Mouse (Mus musculus): Measurements from ENCODE around the gene Olfr1349. TPM values are rescaled to one million over a fixed set of nuclear protein-coding genes. Genes with fewer than 3 reads are reported as not detected.
"Not testable (repeated sequence)": the region's sequence is repeated elsewhere in the genome, so short reads cannot be mapped to it uniquely, and the experiment has no call there.

The Olfr1349 gene
- polyA plus RNA-seq (2015; fragmentation: Nextera tagmentation; extraction: Ambion mirVana), result not detected in 2 replicates

GRCm38 (mm10) chr7:6522850-6523249, at the start of gene Olfr1349:
TSS of gene Olfr1349 (minus strand) at chr7:6522950.
- WGBS (ENCODE audit: insufficient replicate concordance), result 63% methylated on average over 5 of the region's 5 CpGs
- Histone ChIP-seq H3K9ac (no peak within 1 kb of the TSS), H3K27me3 (no peaks in the 10 kb centered on the region), H3K4me3 (replicated peaks) (no peak within 1 kb of the TSS), H3K4me1 (replicated peaks) (no peaks in the 10 kb centered on the region), H3K9me3 (replicated peaks) (peaks cover 4% of the 10 kb centered on the region; the same call in 1 of the 2 replicates), H3K27ac (no peak within 1 kb of the TSS), H3K4me2 (no peak within 1 kb of the TSS), H3K36me3 (no peaks in the 10 kb centered on the region)
- ATAC-seq (ENCODE audit: low read depth), result no peak
- no peak for DNase-seq

GRCm38 (mm10) chr7:6564541-6564940, 41.8 kb upstream of the Olfr1349 start, which contains the start of gene Olfr1350:
TSS of gene Olfr1350 (plus strand) at chr7:6564841.
- no peaks in the 10 kb centered on the region; the same call in 1 of the 2 replicates for H3K9me3 ChIP-seq (replicated peaks)
- no peak within 1 kb of the TSS for H3K27ac ChIP-seq
- H3K4me2 ChIP-seq, result no peak within 1 kb of the TSS
- H3K4me1 ChIP-seq (replicated peaks), result no peaks in the 10 kb centered on the region
- ATAC-seq (ENCODE audit: low read depth), result no peak
- H3K9ac ChIP-seq, result no peak within 1 kb of the TSS
- no peaks in the 10 kb centered on the region for H3K36me3 ChIP-seq
- no peak within 1 kb of the TSS for H3K4me3 ChIP-seq (replicated peaks)
- no peak for DNase-seq
- H3K27me3 ChIP-seq, result no peaks in the 10 kb centered on the region

- no peaks in the 10 kb centered on the region for H3K4me1 ChIP-seq (replicated peaks)
- H3K27ac ChIP-seq, result no peak overlapping the region
- no peaks in the 10 kb centered on the region for H3K27me3 ChIP-seq
- peaks cover 9% of the 10 kb centered on the region; the same call in 1 of the 2 replicates for H3K9me3 ChIP-seq (replicated peaks)
- ATAC-seq (ENCODE audit: low read depth) (no peak), DNase-seq (no peak)
- no peaks in the 10 kb centered on the region for H3K36me3 ChIP-seq
- no peak overlapping the region for H3K4me2 ChIP-seq
- H3K9ac ChIP-seq, result no peak overlapping the region
- WGBS (ENCODE audit: insufficient replicate concordance), result 53% methylated on average over 5 of the region's 5 CpGs
- no peak overlapping the region for H3K4me3 ChIP-seq (replicated peaks)
Observed at GRCm38 (mm10) chr7:6526141-6526540, 3.4 kb upstream of the Olfr1349 start.

- no peak overlapping the region for H3K27ac ChIP-seq
- no peak overlapping the region for H3K4me3 ChIP-seq (replicated peaks)
- H3K4me2 ChIP-seq, result no peak overlapping the region
- H3K27me3 ChIP-seq, result no peaks in the 10 kb centered on the region
- H3K4me1 ChIP-seq (replicated peaks), result no peaks in the 10 kb centered on the region
- H3K36me3 ChIP-seq, result no peaks in the 10 kb centered on the region
- no peak overlapping the region for H3K9ac ChIP-seq
- ATAC-seq (ENCODE audit: low read depth) (no peak), DNase-seq (no peak)
- 39% methylated on average over 3 of the region's 3 CpGs for WGBS (ENCODE audit: insufficient replicate concordance)
- H3K9me3 ChIP-seq (replicated peaks), result peaks cover 9% of the 10 kb centered on the region; the same call in 1 of the 2 replicates
Observed at GRCm38 (mm10) chr7:6525001-6525400, 2.3 kb upstream of the Olfr1349 start.

- Histone ChIP-seq H3K27me3 (no peaks in the 10 kb centered on the region), H3K4me1 (replicated peaks) (no peaks in the 10 kb centered on the region), H3K4me2 (no peak overlapping the region), H3K9ac (no peak overlapping the region), H3K36me3 (no peaks in the 10 kb centered on the region), H3K4me3 (replicated peaks) (no peak overlapping the region), H3K9me3 (replicated peaks) (0 out of 2 replicates have a peak, but pooled peaks cover 3% of the 10 kb centered on the region), H3K27ac (no peak overlapping the region)
- DNase-seq (no peak), ATAC-seq (ENCODE audit: low read depth) (no peak)
- 19% methylated on average over 1 of the region's 1 CpGs for WGBS (ENCODE audit: insufficient replicate concordance)
Observed at GRCm38 (mm10) chr7:6521666-6522065, 1.1 kb downstream of the Olfr1349 start.

- no peak within 1 kb of the TSS for H3K4me2 ChIP-seq
- no peak within 1 kb of the TSS for H3K27ac ChIP-seq
- H3K4me1 ChIP-seq (replicated peaks), result no peaks in the 10 kb centered on the region
- H3K4me3 ChIP-seq (replicated peaks), result no peak within 1 kb of the TSS
- no peaks in the 10 kb centered on the region for H3K36me3 ChIP-seq
- 0 out of 2 replicates have a peak, but pooled peaks cover 5% of the 10 kb centered on the region for H3K9me3 ChIP-seq (replicated peaks)
- DNase-seq (no peak), ATAC-seq (ENCODE audit: low read depth) (no peak)
- H3K9ac ChIP-seq, result no peak within 1 kb of the TSS
- no peaks in the 10 kb centered on the region for H3K27me3 ChIP-seq
- 84% methylated on average over 1 of the region's 1 CpGs for WGBS (ENCODE audit: insufficient replicate concordance)
Observed at GRCm38 (mm10) chr7:6508648-6509047, 14.1 kb downstream of the Olfr1349 start, which contains the start of gene Olfr1348. TSS of gene Olfr1348 (minus strand) at chr7:6508748.

GRCm38 (mm10) chr7:6499655-6500054, 23.1 kb downstream of the Olfr1349 start, which contains the start of gene Olfr1347:
TSS of gene Olfr1347 (minus strand) at chr7:6499755.
- no peak within 1 kb of the TSS for H3K4me2 ChIP-seq
- no peaks in the 10 kb centered on the region for H3K4me1 ChIP-seq (replicated peaks)
- no peak within 1 kb of the TSS for H3K27ac ChIP-seq
- no peak for DNase-seq
- peaks cover 5% of the 10 kb centered on the region; the same call in 1 of the 2 replicates for H3K9me3 ChIP-seq (replicated peaks)
- H3K4me3 ChIP-seq (replicated peaks), result no peak within 1 kb of the TSS
- H3K9ac ChIP-seq, result no peak within 1 kb of the TSS
- H3K36me3 ChIP-seq, result no peaks in the 10 kb centered on the region
- H3K27me3 ChIP-seq, result no peaks in the 10 kb centered on the region
- ATAC-seq (ENCODE audit: low read depth), result no peak
- 35% methylated on average over 1 of the region's 1 CpGs for WGBS (ENCODE audit: insufficient replicate concordance)

GRCm38 (mm10) chr7:6486841-6487240, 35.9 kb downstream of the Olfr1349 start, which contains the start of gene Olfr5:
TSS of gene Olfr5 (minus strand) at chr7:6486941.
- ATAC-seq (ENCODE audit: low read depth) (no peak), DNase-seq (no peak)
- 5% methylated on average over 2 of the region's 2 CpGs for WGBS (ENCODE audit: insufficient replicate concordance)
- 0 out of 2 replicates have a peak, but pooled peaks cover 6% of the 10 kb centered on the region for H3K9me3 ChIP-seq (replicated peaks)
- H3K4me1 ChIP-seq (replicated peaks), result no peaks in the 10 kb centered on the region
- H3K4me2 ChIP-seq, result no peak within 1 kb of the TSS
- no peak within 1 kb of the TSS for H3K27ac ChIP-seq
- no peaks in the 10 kb centered on the region for H3K27me3 ChIP-seq
- H3K9ac ChIP-seq, result no peak within 1 kb of the TSS
- no peaks in the 10 kb centered on the region for H3K36me3 ChIP-seq
- no peak within 1 kb of the TSS for H3K4me3 ChIP-seq (replicated peaks)

GRCm38 (mm10) chr7:6477633-6478032, 45.1 kb downstream of the Olfr1349 start:
- H3K27ac ChIP-seq; H3K9me3 ChIP-seq (replicated peaks); H3K4me3 ChIP-seq (replicated peaks); H3K9ac ChIP-seq; H3K4me1 ChIP-seq (replicated peaks); ATAC-seq (ENCODE audit: low read depth); DNase-seq; H3K27me3 ChIP-seq; H3K4me2 ChIP-seq; H3K36me3 ChIP-seq: not testable (repeated sequence)
- 42% methylated on average over 2 of the region's 2 CpGs for WGBS (ENCODE audit: insufficient replicate concordance)

GRCm38 (mm10) chr7:6466951-6467350, 55.8 kb downstream of the Olfr1349 start, which contains the start of gene Olfr1346:
TSS of gene Olfr1346 (plus strand) at chr7:6467101.
- DNase-seq (no peak), ATAC-seq (ENCODE audit: low read depth) (no peak)
- no peaks in the 10 kb centered on the region for H3K4me1 ChIP-seq (replicated peaks)
- no peak within 1 kb of the TSS for H3K4me2 ChIP-seq
- H3K9ac ChIP-seq, result no peak within 1 kb of the TSS
- no peaks in the 10 kb centered on the region for H3K27me3 ChIP-seq
- no peaks in the 10 kb centered on the region for H3K9me3 ChIP-seq (replicated peaks)
- H3K36me3 ChIP-seq, result no peaks in the 10 kb centered on the region
- H3K4me3 ChIP-seq (replicated peaks), result no peak within 1 kb of the TSS
- no peak within 1 kb of the TSS for H3K27ac ChIP-seq
